Mouse (Mus musculus): ENCODE results near the gene Trim17.

Trim17 gene

GRCm38 (mm10) chr11:58991911-58992310, 37.4 kb downstream of the Trim17 start:
- DNase-seq (ENCODE audit: low spot score in 2 of 2) = no peak

GRCm38 (mm10) chr11:58993091-58993670, 38.7 kb downstream of the Trim17 start:
- DNase-seq (ENCODE audit: low spot score in 2 of 2) = no peak

- DNase-seq (ENCODE audit: low spot score in 2 of 2) = peak; percentile 49 to 64
Observed at GRCm38 (mm10) chr11:58994337-58994826, 39.9 kb downstream of the Trim17 start.

GRCm38 (mm10) chr11:58995061-58995806, 40.7 kb downstream of the Trim17 start:
- DNase-seq (ENCODE audit: low spot score in 2 of 2) = no peak

- peak; percentile 67 to 73 for DNase-seq (ENCODE audit: low spot score in 2 of 2)
Observed at GRCm38 (mm10) chr11:58995807-58996370, 41.4 kb downstream of the Trim17 start.

GRCm38 (mm10) chr11:58997541-58997940, 43.1 kb downstream of the Trim17 start:
- no peak for DNase-seq (ENCODE audit: low spot score in 2 of 2)

GRCm38 (mm10) chr11:58999158-58999557, 44.7 kb downstream of the Trim17 start:
- DNase-seq (ENCODE audit: low spot score in 2 of 2) = no peak

GRCm38 (mm10) chr11:58999830-59000229, 45.3 kb downstream of the Trim17 start:
- no peak for DNase-seq (ENCODE audit: low spot score in 2 of 2)

- no peak for DNase-seq (ENCODE audit: low spot score in 2 of 2)
Observed at GRCm38 (mm10) chr11:59000635-59001034, 46.1 kb downstream of the Trim17 start.

GRCm38 (mm10) chr11:59002327-59003079, 48.0 kb downstream of the Trim17 start:
- no peak for DNase-seq (ENCODE audit: low spot score in 2 of 2)

- peak in 1 of 2 experiments; percentile 58 for DNase-seq (ENCODE audit: low spot score in 2 of 2)
Observed at GRCm38 (mm10) chr11:59015052-59015451, 60.6 kb downstream of the Trim17 start.
